Comparison of ENCODE assay signal across 8 mouse cellular contexts in genomic region chr11:3452167-3452639, GRCm38 (mm10). TPM values are rescaled to one million over a fixed set of nuclear protein-coding genes. Genes with fewer than 3 reads are reported as not detected.
DNase-seq lines count a peak whose midpoint lies in the region; ATAC-seq and TF ChIP-seq lines count a peak whose summit lies in the region.

TSS of gene Rnf185 (minus strand) at chr11:3452363.

- peak within 1 kb of the TSS; percentile 87 for H3K27ac ChIP-seq in bone marrow macrophage, adult 2 months (ENCODE audit: insufficient read depth, low read depth, low read length)
- H3K27ac ChIP-seq in embryonic fibroblast, embryonic 13.5 days (ENCODE audit: insufficient read depth, low read length), result peak within 1 kb of the TSS; percentile 88
- H3K27ac ChIP-seq in kidney, embryonic 14.5 days (ENCODE audit: low read depth, low read length), result peak within 1 kb of the TSS; percentile 82
- H3K27ac ChIP-seq in limb, embryonic 15.5 days, result peak within 1 kb of the TSS; percentile 95

- H3K36me3 ChIP-seq in kidney, embryonic 14.5 days (ENCODE audit: control insufficient read depth, insufficient read depth, low read length), result no peaks in the 10 kb centered on the region
- peaks cover 12% of the 10 kb centered on the region for H3K36me3 ChIP-seq in limb, embryonic 15.5 days

- H3K4me2 ChIP-seq in kidney, embryonic 14.5 days (replicated peaks; ENCODE audit: low read depth, low read length), result peak within 1 kb of the TSS; percentile 79
- peak within 1 kb of the TSS; percentile 77 for H3K4me2 ChIP-seq in limb, embryonic 15.5 days

- H3K4me1 ChIP-seq in bone marrow macrophage, adult 2 months (ENCODE audit: control insufficient read depth, insufficient read depth, low read length), result peaks cover 17% of the 10 kb centered on the region
- H3K4me1 ChIP-seq in embryonic fibroblast, embryonic 13.5 days (ENCODE audit: control insufficient read depth, insufficient read depth, low read length), result 0 out of 2 replicates have a peak, but pooled peaks cover 2% of the 10 kb centered on the region
- peaks cover 11% of the 10 kb centered on the region for H3K4me1 ChIP-seq in kidney, embryonic 14.5 days (ENCODE audit: control insufficient read depth, insufficient read depth, low read length)
- H3K4me1 ChIP-seq in limb, embryonic 15.5 days, result peaks cover 14% of the 10 kb centered on the region

- H3K4me3 ChIP-seq in bone marrow macrophage, adult 2 months (ENCODE audit: insufficient read depth, low read length), result peak within 1 kb of the TSS; percentile 98
- H3K4me3 ChIP-seq in embryonic fibroblast, embryonic 13.5 days (ENCODE audit: insufficient read depth, low read length), result peak within 1 kb of the TSS; percentile 97
- peak within 1 kb of the TSS; percentile 77 for H3K4me3 ChIP-seq in kidney, embryonic 14.5 days (ENCODE audit: low read length)
- peak within 1 kb of the TSS; percentile 95 for H3K4me3 ChIP-seq in limb, embryonic 15.5 days

- peak; percentile 96 for DNase-seq in A20 (ENCODE audit: low read depth, low spot score)
- DNase-seq in heart, adult 9 months (ENCODE audit: low spot score in 2 of 2), result peak; percentile 94 to 96
- DNase-seq in monocyte, adult 2 months (ENCODE audit: low read depth in 1 of 2, low spot score in 2 of 2), result peak; percentile 80 to 85
- DNase-seq in spleen, postnatal 36 days (ENCODE audit: low spot score in 2 of 2), result peak; percentile 91

- H3K9ac ChIP-seq in kidney, embryonic 14.5 days (ENCODE audit: low read depth, low read length), result peak within 1 kb of the TSS; percentile 77
- peak within 1 kb of the TSS; percentile 85 for H3K9ac ChIP-seq in limb, embryonic 15.5 days

- 1% methylated on average over 45 of the region's 45 CpGs for WGBS in kidney, embryonic 14.5 days
- WGBS in limb, embryonic 15.5 days, result under 1% methylated on average over 45 of the region's 45 CpGs

- no peak for TF ChIP-seq CTCF in bone marrow macrophage, adult 2 months (IDR thresholded peaks at IDR 0.05; ENCODE audit: low read depth, low read length)
- TF ChIP-seq CTCF in embryonic fibroblast, embryonic 13.5 days (IDR thresholded peaks at IDR 0.05; ENCODE audit: borderline replicate concordance, insufficient read depth, low read length), result no peak

- no peak for TF ChIP-seq POLR2A in bone marrow macrophage, adult 2 months (IDR thresholded peaks at IDR 0.05; ENCODE audit: borderline replicate concordance, low read depth, low read length)
- peak; percentile 92 for TF ChIP-seq POLR2A in embryonic fibroblast, embryonic 13.5 days (IDR thresholded peaks at IDR 0.05; ENCODE audit: low read depth, low read length)

- H3K27me3 ChIP-seq in kidney, embryonic 14.5 days (ENCODE audit: control insufficient read depth, insufficient read depth, low read length), result no peaks in the 10 kb centered on the region
- H3K27me3 ChIP-seq in limb, embryonic 15.5 days, result no peaks in the 10 kb centered on the region

- H3K9me3 ChIP-seq in kidney, embryonic 14.5 days (ENCODE audit: control insufficient read depth, low read length), result no peaks in the 10 kb centered on the region
- no peaks in the 10 kb centered on the region for H3K9me3 ChIP-seq in limb, embryonic 15.5 days

- ATAC-seq in kidney, embryonic 14.5 days (ENCODE audit: low FRiP score, low TSS enrichment), result peak; percentile 98
- peak; percentile 96 for ATAC-seq in limb, embryonic 15.5 days (ENCODE audit: insufficient number of reproducible peaks, low FRiP score, low TSS enrichment, low read depth)

RNA-seq across cellular contexts. Expression of gene Rnf185, which starts in this region (rescaled TPM):
- polyA plus RNA-seq in bone marrow macrophage, adult 2 months (2012; ENCODE audit: insufficient read depth, insufficient read length, missing spikeins), result 22.3 and 24.3 TPM in 2 replicates
- 27.3 and 30.9 TPM in 2 replicates for polyA plus RNA-seq in embryonic fibroblast, embryonic 13.5 days (2011; ENCODE audit: insufficient read length, low read depth, missing spikeins)
- polyA plus RNA-seq in kidney, embryonic 14.5 days (2014; fragmentation: Nextera tagmentation; extraction: Ambion mirVana), result 23.6 and 45.2 TPM in 2 replicates
- polyA plus RNA-seq in limb, embryonic 15.5 days (2015; fragmentation: Nextera tagmentation; extraction: Ambion mirVana), result 32.8 and 35.7 TPM in 2 replicates

Comparison
In these comparisons a context has a peak if more than half of its experiments do, and no peak if none do; other contexts are left out.
1. Peak in every context shown above with its lines: DNase-seq, ATAC-seq, H3K4me3 ChIP-seq and H3K27ac ChIP-seq.